Mouse (Mus musculus) embryonic facial prominence, embryonic 11.5 days (tissue): Measurements from ENCODE around the gene Flvcr2. TPM values are rescaled to one million over a fixed set of nuclear protein-coding genes. Genes with fewer than 3 reads are reported as not detected.

Experiments used
- ATAC-seq: fragments of 200-750 bp; cut with Nextera tagmentation; replicated peaks from 2 replicates; pipeline ENCODE4 v1.8.0; 2017; ENCODE audit warnings: low read depth; ENCODE audit not compliant: insufficient number of reproducible peaks, low FRiP score, low TSS enrichment
- DNase-seq: peaks from one replicate; pipeline ENCODE4 v3.0.0-alpha.2; 2015; ENCODE audit warnings: low spot score
- H3K27ac ChIP-seq: fragments of 300-500 bp; sonication (generic); replicated peaks from 2 replicates; pipeline ENCODE4 v1.5.1; 2014; ENCODE audit warnings: mild to moderate bottlenecking, low read depth, low read length, control low read depth
- H3K27me3 ChIP-seq: fragments of 300-500 bp; sonication (generic); 2 replicates; pipeline ENCODE4 v1.6.1; 2014; ENCODE audit warnings: mild to moderate bottlenecking, low read length, moderate library complexity, mixed read lengths; ENCODE audit not compliant: control insufficient read depth, insufficient read depth
- H3K36me3 ChIP-seq: fragments of 300-500 bp; sonication (generic); replicated peaks from 2 replicates; pipeline ENCODE4 v1.6.1; 2014; ENCODE audit warnings: low read depth, mild to moderate bottlenecking, low read length, moderate library complexity, mixed read lengths; ENCODE audit not compliant: control insufficient read depth, insufficient read depth
- H3K4me1 ChIP-seq: fragments of 300-500 bp; sonication (generic); 2 replicates; pipeline ENCODE4 v1.6.1; 2014; ENCODE audit warnings: low read length, mixed read lengths; ENCODE audit not compliant: control insufficient read depth, insufficient read depth
- H3K4me2 ChIP-seq: fragments of 300-500 bp; sonication (generic); 2 replicates; pipeline ENCODE4 v1.6.1; 2014; ENCODE audit warnings: low read depth, mild to moderate bottlenecking, control low read depth, low read length, moderate library complexity
- H3K4me3 ChIP-seq: fragments of 300-500 bp; sonication (generic); 2 replicates; pipeline ENCODE4 v1.5.1; 2014; ENCODE audit warnings: low read depth, low read length, control low read depth
- H3K9ac ChIP-seq: fragments of 300-500 bp; sonication (generic); replicated peaks from 2 replicates; pipeline ENCODE4 v1.6.1; 2014; ENCODE audit warnings: mild to moderate bottlenecking, control low read depth, low read length
- H3K9me3 ChIP-seq: fragments of 300-500 bp; sonication (generic); replicated peaks from 2 replicates; pipeline ENCODE4 v1.6.1; 2016; ENCODE audit warnings: mild to moderate bottlenecking, low read length, inconsistent platforms, mixed read lengths; ENCODE audit not compliant: control insufficient read depth
- WGBS: fragments of 180-500 bp; shearing (Covaris S2); extraction: QIAGEN DNeasy Blood & Tissue Kit; methylation state at CpG from one replicate; pipeline ENCODE4 v1.1.7; 2014; 5-methylcytosine and 5-hydroxymethylcytosine counted together
- polyA plus RNA-seq: library from polyadenylated mRNA; unstranded; fragments of >200 nt; fragmentation: Nextera tagmentation; extraction: Ambion mirVana; gene quantifications from 2 replicates; pipeline ENCODE4 v1.2.1, GENCODE M21; 2014

Gene Flvcr2
- polyA plus RNA-seq, 1 experiment from 2014 or later = 0.93 TPM

DNA sequence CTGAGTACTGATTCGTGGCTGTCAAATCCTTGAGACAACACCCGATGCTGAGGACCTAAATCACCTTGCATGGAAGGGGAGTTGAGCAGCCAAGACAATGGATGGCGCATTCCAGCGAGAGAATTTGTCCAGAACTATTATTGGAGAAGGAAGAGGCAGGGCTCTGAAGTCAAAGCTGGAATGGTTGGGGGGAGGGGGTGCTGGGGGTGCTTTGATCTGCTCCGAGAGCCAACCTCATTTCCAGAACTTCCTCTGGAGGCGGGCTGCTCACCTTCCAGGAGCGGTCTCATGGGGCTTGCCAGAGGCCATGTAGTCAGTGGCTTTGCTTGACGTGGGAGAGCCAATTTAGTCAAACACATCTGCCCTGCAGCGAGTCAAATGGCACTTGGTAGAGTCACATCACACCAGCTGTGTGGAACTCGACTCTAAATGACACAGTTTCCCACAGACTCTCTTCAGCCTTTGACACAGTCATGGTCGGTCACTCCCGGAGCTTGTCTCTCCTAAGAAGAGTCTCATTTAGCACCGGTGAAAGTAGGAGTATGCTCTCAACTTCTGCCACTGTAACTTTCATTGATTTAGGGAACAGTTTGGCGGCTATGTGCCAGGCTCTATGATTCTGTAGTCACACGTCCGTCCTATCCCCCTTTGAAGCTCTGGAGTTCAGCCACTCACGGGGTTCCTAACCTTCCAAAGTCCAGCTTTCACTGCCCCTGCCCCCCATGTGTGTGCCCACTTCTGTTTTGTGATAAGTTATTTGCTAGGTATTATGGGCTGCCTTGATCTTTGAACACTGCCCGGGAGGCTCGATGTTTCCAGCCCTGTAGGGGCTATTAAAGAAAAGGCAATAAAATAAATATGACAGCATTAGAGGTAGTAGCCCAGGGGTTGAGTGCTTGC lies 38.8 kb downstream of the Flvcr2 start:
- 67% methylated on average over 19 of the region's 19 CpGs for WGBS
- no peak for DNase-seq
- Histone ChIP-seq H3K36me3 (no peaks in the 10 kb centered on the region), H3K9ac (no peak overlapping the region), H3K9me3 (no peaks in the 10 kb centered on the region), H3K27ac (no peak overlapping the region), H3K27me3 (no peaks in the 10 kb centered on the region), H3K4me1 (no peaks in the 10 kb centered on the region), H3K4me2 (no peak overlapping the region), H3K4me3 (no peak overlapping the region)
- no peak for ATAC-seq

GRCm38 (mm10) chr12:85792158-85792557 lies 45.8 kb downstream of the Flvcr2 start:
- Histone ChIP-seq H3K9me3 (no peaks in the 10 kb centered on the region), H3K27ac (no peak overlapping the region), H3K4me3 (no peak overlapping the region), H3K4me1 (no peaks in the 10 kb centered on the region), H3K36me3 (no peaks in the 10 kb centered on the region), H3K4me2 (no peak overlapping the region), H3K9ac (no peak overlapping the region), H3K27me3 (no peaks in the 10 kb centered on the region)
- WGBS = 74% methylated on average over 4 of the region's 4 CpGs
- no peak for DNase-seq
- ATAC-seq = no peak

GRCm38 (mm10) chr12:85792821-85793346 lies 46.5 kb downstream of the Flvcr2 start:
- no peak for DNase-seq
- no peak overlapping the region for H3K4me3 ChIP-seq
- 73% methylated on average over 6 of the region's 6 CpGs for WGBS
- no peak overlapping the region for H3K4me2 ChIP-seq
- H3K9me3 ChIP-seq = no peaks in the 10 kb centered on the region
- H3K4me1 ChIP-seq = no peaks in the 10 kb centered on the region
- H3K9ac ChIP-seq = no peak overlapping the region
- no peaks in the 10 kb centered on the region for H3K27me3 ChIP-seq
- H3K27ac ChIP-seq = no peak overlapping the region
- no peaks in the 10 kb centered on the region for H3K36me3 ChIP-seq
- no peak for ATAC-seq

- Histone ChIP-seq H3K27ac (no peak overlapping the region), H3K4me3 (no peak overlapping the region), H3K27me3 (no peaks in the 10 kb centered on the region), H3K4me2 (no peak overlapping the region), H3K9ac (no peak overlapping the region), H3K9me3 (no peaks in the 10 kb centered on the region), H3K4me1 (no peaks in the 10 kb centered on the region), H3K36me3 (no peaks in the 10 kb centered on the region)
- ATAC-seq (no peak), DNase-seq (no peak)
- 89% methylated on average over 2 of the region's 2 CpGs for WGBS
These were observed 47.8 kb downstream of the Flvcr2 start for GRCm38 (mm10) chr12:85794094-85794493.

DNA sequence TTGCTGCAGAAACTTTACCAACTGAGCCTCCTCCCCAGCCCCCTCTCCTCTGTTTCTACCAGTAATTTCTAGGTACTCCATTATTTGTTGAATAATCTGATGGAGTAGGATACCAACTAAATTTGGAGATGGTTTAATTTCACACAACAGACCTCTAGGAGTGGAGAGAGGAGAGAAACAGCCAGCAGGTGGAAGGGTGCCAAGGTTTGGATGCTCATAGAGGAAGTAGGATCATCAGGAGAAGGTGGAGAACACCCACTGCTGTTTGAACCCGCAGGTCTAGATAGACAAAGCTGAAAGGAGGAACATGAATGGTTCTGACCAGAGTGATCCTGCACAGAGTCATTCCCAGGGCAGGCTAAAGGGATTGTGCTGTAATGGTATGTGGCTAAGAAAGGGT lies 49.2 kb downstream of the Flvcr2 start:
- H3K9ac ChIP-seq = no peak overlapping the region
- no peak overlapping the region for H3K27ac ChIP-seq
- H3K4me1 ChIP-seq = no peaks in the 10 kb centered on the region
- no peaks in the 10 kb centered on the region for H3K27me3 ChIP-seq
- H3K9me3 ChIP-seq = no peaks in the 10 kb centered on the region
- H3K4me3 ChIP-seq = no peak overlapping the region
- no peak for DNase-seq
- H3K4me2 ChIP-seq = no peak overlapping the region
- WGBS = 72% methylated on average over 1 of the region's 1 CpGs
- H3K36me3 ChIP-seq = no peaks in the 10 kb centered on the region
- no peak for ATAC-seq

- no peaks in the 10 kb centered on the region for H3K27me3 ChIP-seq
- ATAC-seq (no peak), DNase-seq (no peak)
- H3K36me3 ChIP-seq = no peaks in the 10 kb centered on the region
- no peak overlapping the region for H3K4me3 ChIP-seq
- H3K4me2 ChIP-seq = no peak overlapping the region
- no peak overlapping the region for H3K27ac ChIP-seq
- WGBS = 34% methylated on average over 9 of the region's 9 CpGs
- H3K9ac ChIP-seq = no peak overlapping the region
- no peaks in the 10 kb centered on the region for H3K4me1 ChIP-seq
- no peaks in the 10 kb centered on the region for H3K9me3 ChIP-seq
These were observed 53.7 kb downstream of the Flvcr2 start for GRCm38 (mm10) chr12:85800031-85800430.

GRCm38 (mm10) chr12:85809726-85810125 lies 63.4 kb downstream of the Flvcr2 start:
- H3K36me3 ChIP-seq = no peaks in the 10 kb centered on the region
- no peaks in the 10 kb centered on the region for H3K9me3 ChIP-seq
- H3K27ac ChIP-seq = no peak overlapping the region
- H3K9ac ChIP-seq = no peak overlapping the region
- WGBS = 76% methylated on average over 6 of the region's 6 CpGs
- H3K4me2 ChIP-seq = no peak overlapping the region
- no peaks in the 10 kb centered on the region for H3K4me1 ChIP-seq
- ATAC-seq = no peak
- no peak overlapping the region for H3K4me3 ChIP-seq
- no peak for DNase-seq
- no peaks in the 10 kb centered on the region for H3K27me3 ChIP-seq

DNA sequence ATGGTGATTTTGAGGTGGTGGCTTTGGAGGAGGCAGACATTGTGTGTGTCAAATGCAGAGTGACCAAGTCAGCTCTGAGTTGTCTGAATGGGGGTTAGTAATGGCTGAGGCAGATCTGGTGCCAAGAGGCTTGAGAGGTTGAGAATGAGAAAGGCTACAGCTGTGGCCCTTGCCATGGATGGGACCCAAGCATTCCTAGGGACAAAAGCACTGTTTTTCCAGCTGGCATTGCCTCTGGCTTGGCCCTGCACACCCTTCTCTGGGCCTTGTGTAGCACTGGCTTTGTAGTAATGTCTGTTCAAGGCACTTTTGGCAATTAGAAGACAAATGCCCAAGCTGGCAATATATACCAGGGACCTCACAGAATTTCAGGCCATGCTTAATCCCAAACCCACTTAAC lies 64.6 kb downstream of the Flvcr2 start:
- H3K27me3 ChIP-seq = no peaks in the 10 kb centered on the region
- H3K27ac ChIP-seq = no peak overlapping the region
- no peak overlapping the region for H3K4me3 ChIP-seq
- ATAC-seq = no peak
- no peaks in the 10 kb centered on the region for H3K9me3 ChIP-seq
- H3K4me1 ChIP-seq = no peaks in the 10 kb centered on the region
- H3K36me3 ChIP-seq = no peaks in the 10 kb centered on the region
- H3K4me2 ChIP-seq = no peak overlapping the region
- no peak for DNase-seq
- H3K9ac ChIP-seq = no peak overlapping the region
